Mouse (Mus musculus): ENCODE data around the gene Gm8127. TPM values are rescaled to one million over a fixed set of nuclear protein-coding genes. Genes with fewer than 3 reads are reported as not detected.
"Not testable (repeated sequence)": the region's sequence is repeated elsewhere in the genome, so short reads cannot be mapped to it uniquely, and the experiment has no call there.

Gm8127 gene
- total RNA-seq (2014; fragmentation: Nextera tagmentation), result not detected in 2 replicates
- total RNA-seq (2017), result not detected in 2 replicates

DNA sequence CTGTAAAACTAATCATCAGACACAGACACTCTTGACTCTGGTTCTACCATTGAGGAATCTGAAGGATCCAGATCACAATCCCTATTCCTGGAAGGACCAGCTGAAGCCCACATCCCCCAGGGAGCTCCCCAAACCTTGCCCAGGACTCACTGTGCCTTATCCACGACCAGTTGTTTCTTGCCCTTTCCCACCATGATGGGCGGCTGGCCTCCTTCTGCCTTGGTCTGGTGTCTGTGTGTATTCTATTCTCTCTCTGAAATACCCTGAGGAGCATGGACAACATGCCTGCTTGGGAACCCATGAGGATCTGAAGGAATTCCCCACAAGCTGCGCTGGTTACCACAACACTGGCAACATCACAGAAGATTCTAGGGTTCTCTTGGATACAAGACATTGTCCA, at the start of gene Gm8127:
Gene Gm8127, minus strand, starts transcription at position 330 of the 400 bp plus-strand sequence.
- ATAC-seq (replicated peaks; ENCODE audit: poor library complexity, severe bottlenecking), result not testable (repeated sequence)

DNA sequence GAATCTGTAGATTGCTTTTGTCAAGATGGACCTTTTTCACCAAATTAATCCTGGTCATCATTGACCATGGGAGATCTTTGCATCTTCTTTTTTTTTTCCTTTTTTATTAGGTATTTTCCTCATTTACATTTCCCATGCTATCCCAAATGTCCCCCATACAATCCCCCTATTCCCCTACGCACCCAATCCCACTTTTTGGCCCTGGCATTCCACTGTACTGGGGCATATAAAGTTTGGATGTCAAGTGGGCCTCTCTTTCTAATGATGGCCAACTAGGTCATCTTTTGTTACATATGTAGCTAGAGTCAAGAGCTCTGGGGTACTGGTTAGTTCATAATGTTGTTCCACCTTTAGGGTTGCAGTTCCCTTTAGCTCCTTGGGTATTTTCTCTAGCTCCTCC, 44.0 kb upstream of the Gm8127 start:
- not testable (repeated sequence) for ATAC-seq (replicated peaks; ENCODE audit: poor library complexity, severe bottlenecking)

DNA sequence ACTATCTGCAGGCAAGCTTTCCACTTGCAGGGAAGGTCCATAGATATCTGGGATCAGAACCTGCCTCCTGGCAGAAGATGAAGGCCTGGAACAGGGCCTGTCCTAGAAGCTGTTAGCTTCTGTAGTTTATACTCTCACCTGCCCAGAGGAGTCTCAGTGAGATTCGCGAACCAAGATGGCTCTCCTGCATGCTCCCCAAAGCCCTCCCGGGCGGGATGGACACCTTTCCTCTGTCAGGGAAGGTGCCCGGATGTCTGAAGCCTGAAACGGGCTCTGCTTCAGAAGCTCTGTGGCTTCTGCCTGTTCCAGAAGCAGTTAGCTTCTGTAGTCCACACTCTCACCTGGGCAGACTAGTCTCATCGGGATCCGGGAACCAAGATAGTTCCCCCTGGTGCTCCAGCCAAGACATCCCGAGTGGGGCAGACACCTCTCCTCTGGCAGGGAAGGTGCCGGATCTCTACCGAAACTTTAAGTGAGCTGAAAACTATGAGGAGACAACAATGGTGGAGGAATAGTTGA, 37.8 kb upstream of the Gm8127 start:
- ATAC-seq (replicated peaks; ENCODE audit: poor library complexity, severe bottlenecking), result not testable (repeated sequence)

DNA sequence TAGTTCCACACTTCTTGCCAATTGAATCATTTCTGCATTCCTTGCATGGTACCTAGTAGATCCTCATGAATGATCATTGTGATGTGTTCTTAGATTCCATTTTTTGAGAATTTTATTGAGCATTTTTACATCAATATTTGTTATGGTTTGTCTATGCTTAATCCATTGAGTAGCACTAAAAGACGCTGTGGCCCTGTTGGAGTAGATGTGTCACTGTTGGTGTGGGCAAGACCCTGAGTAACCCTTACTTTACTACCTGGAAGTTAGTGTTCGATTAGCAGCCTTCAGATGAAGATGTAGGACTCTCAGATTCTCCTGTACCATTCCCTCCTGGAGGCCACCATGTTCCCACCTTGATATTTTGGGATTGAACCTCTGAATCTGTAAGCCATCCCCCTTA, 35.0 kb upstream of the Gm8127 start:
- not testable (repeated sequence) for ATAC-seq (replicated peaks; ENCODE audit: poor library complexity, severe bottlenecking)

DNA sequence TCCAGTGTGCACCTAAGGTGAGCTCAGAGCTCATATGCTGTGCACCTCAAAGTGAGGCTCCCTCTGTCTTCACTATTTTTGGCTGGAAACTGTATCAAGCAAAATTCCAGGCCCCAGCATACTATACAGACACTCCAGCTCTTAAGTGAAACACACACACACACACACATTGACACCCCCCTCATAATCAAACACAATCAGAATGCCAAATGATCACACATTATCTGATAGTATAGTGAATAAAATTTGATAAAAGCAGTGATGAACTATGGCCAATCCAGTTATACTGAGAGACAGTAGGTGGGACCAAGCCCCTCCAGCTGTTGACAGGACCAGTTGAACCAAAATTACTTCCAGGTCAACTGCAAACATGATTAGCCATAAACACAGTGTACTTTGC, 25.9 kb upstream of the Gm8127 start:
- ATAC-seq (replicated peaks; ENCODE audit: poor library complexity, severe bottlenecking), result not testable (repeated sequence)

DNA sequence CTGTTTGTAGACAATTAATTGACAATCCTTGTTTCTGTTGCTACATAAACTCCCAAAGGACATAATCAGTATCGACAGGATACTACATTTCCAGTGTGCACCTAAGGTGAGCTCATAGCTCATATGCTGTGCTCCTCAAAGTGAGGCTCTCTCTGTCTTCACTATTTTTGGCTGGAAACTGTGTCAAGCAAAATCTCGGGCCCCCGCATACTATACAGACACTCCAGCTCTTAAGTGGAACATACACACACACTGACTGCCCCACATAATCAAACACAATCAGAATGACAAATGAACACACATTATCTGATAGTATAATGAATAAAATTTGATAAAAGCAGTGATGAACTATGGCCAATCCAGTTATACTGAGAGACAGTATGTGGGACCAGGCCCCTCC, 15.0 kb downstream of the Gm8127 start:
- ATAC-seq (replicated peaks; ENCODE audit: poor library complexity, severe bottlenecking), result not testable (repeated sequence)

DNA sequence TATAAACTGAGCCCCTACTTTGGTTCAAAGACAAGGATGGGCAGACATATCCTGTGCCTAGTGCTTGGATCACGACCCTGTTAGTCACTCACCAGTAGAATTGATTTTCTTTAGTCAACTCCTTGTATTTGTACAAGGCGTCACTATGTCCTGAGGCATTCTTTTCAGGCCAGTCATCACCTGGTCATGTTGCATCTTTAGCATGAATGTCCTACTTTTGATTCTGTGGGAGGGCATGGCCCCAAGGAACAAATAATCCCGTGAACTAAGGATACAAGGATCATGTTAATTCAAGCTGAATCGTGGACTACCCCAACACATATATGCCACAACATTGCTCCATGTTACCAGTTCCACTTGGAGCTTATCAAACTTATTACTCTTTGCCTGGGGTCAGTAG, 15.5 kb downstream of the Gm8127 start:
- ATAC-seq (replicated peaks; ENCODE audit: poor library complexity, severe bottlenecking), result not testable (repeated sequence)

DNA sequence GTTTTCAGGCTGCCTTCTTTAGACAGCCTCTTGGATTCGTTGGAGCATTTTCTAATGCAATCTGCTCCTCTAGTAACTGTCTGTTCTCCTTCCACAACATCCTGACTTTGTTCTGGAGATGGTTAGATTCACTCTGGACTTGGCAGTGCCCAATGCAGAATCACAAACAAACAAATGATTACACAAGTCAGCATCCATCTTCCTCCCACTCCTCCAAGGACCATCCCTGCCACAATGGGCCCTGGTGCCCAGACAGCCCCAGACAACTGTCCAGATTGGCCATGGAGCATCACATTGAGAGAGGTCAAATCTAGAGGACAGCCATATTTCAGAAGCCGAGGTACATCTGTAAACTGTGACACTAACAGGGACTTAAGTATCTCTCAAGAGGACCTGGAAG, 16.2 kb downstream of the Gm8127 start:
- not testable (repeated sequence) for ATAC-seq (replicated peaks; ENCODE audit: poor library complexity, severe bottlenecking)

DNA sequence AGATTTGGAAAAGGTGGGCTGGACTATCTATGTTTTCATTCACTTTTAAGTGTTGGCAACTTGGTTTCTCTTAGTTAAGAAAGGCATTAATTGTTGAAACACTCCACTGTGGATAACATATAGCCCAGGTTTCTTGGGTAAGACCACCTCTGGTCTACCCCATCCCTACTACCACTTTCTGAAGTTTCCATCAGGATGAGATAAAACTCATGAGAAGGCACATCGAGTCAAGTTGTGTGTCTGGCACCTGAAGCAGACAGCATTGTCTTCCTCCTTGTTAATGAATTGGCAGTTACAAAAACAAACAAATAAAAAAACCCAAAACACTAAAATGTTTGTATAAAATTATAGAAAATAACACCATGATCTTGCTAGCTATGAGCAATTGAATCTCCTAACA, 17.9 kb downstream of the Gm8127 start:
- not testable (repeated sequence) for ATAC-seq (replicated peaks; ENCODE audit: poor library complexity, severe bottlenecking)

DNA sequence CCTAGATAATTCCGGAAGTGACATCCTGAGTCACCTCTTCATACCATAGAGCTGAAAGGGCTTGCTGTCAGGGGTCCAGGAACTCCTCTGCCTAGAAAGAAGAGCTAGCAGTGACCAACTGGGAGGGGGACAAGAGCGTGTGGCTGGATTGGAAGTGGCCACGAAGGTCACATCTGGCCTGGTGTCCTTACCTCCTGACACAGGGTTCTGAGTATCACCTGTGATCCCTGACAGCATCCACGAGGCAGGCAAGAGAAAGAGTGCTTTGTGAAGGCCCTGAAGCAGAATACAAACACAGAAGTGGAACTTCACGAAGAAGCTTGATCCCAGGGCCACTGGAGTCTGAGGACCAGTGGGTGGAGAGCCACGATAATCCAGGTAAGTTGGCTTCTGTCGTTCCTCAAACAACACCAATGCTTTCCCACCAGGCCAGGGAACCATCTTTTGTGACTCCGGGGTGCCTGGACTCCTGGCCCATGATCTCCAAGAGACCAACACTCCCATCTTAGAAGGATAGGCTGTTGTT, 18.6 kb downstream of the Gm8127 start, which contains the start of gene Gm9732:
Gene Gm9732, plus strand, starts transcription at position 51 of the 526 bp plus-strand sequence.
- ATAC-seq (replicated peaks; ENCODE audit: poor library complexity, severe bottlenecking), result not testable (repeated sequence)

DNA sequence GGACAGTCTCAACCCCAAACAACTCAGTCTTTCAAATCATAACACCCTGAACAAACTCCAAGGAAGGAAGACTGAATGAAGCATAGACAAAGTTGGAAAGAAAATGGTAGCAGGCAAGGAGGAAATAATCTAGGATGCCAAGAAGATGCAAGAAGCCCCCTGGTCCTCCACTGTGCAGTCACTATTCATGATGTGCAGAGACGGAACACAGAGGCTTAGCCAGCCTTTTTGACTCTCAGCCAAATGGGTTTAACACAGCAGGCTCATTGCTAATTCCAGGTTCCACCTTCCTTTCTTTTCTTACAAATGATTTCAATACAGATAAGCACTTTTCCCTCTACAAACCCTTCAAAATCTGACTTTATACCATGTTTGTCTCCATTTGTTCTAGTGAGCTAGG, 20.5 kb downstream of the Gm8127 start:
- not testable (repeated sequence) for ATAC-seq (replicated peaks; ENCODE audit: poor library complexity, severe bottlenecking)

DNA sequence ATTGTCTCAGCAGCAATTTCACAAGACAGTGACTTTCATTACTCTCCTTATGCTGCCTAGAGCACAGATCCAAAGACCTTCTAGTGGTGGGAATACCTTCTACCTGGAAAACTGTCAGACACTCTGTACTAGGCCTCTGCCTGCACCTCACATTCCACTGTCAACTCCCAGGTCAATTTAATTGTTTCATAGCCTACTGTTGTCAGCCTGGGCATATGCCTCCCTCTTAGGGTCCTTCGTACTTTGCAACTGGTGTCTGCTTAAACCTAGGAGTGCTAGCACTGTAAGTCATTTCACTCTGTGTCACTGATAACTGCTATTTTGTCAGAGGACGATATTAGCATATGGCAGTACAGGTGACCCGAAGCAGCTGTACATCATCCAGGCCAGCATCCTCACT, 24.4 kb downstream of the Gm8127 start:
- not testable (repeated sequence) for ATAC-seq (replicated peaks; ENCODE audit: poor library complexity, severe bottlenecking)

DNA sequence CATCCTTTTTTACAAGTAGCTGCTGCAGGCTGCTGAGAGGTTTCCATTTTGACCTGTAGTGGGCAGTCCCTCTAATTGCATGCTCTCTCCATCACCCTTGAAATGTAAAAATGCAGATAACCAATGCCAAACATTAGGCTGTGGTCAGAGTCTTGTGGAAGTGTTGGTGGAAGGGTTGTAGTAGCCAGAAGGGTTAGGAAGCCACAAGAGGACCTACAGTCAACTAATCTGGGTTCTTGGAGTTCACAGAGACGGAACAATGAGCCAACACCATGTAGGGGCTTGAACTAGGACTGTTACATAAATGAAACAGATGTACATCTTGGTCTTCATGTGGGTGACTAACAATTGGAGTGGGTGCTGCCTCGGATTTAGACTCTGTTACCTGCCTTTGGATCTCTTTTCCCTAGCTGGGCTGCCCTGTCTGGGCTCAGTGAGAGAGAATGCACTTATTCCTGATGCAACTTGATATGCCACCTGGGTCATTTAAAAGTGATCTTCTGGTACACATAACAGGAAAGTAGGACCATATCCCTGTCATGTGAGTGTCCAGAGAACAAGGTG, 25.0 kb downstream of the Gm8127 start:
- ATAC-seq (replicated peaks; ENCODE audit: poor library complexity, severe bottlenecking), result not testable (repeated sequence)

DNA sequence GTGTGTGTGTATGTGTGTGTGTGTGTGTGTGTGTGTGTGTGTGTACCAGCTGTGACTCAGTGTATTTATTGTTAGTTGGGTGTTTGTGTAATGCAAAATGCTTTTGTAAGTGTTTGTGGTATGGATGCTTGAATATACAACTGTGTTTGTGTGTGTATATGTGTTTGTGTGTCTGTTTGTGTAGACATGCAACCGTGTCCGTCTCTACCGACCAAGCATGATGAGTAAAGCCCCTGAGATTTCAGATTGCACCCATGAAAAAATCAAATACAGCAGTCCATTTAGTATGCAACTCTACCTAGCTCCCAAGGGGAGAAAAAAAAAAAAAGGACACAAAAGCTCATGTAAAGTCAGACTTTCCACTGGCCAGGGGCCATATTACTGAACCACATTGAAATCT, 30.2 kb downstream of the Gm8127 start:
- not testable (repeated sequence) for ATAC-seq (replicated peaks; ENCODE audit: poor library complexity, severe bottlenecking)

DNA sequence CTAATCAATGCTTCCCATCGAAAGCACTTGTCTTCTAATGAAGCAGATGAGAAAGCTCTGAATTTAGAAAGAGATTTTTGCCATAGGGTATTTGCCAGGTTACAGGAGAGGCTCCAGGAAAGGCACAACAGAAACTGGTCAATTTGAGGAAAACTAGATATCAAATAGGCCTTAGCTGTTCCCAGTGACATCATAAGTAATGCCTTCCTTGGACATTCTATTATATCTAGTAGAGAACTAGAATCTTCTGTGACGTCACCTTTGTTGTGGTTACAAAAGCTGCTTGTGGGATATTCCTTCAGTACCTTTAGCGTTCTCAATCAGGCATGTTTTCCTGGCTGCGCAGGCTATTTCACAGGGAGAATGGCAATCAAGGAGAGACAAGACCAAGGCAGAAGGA, 35.3 kb downstream of the Gm8127 start, which contains the start of gene Gm8126:
Gene Gm8126, plus strand, starts transcription at position 301 of the 400 bp plus-strand sequence.
- ATAC-seq (replicated peaks; ENCODE audit: poor library complexity, severe bottlenecking), result not testable (repeated sequence)

DNA sequence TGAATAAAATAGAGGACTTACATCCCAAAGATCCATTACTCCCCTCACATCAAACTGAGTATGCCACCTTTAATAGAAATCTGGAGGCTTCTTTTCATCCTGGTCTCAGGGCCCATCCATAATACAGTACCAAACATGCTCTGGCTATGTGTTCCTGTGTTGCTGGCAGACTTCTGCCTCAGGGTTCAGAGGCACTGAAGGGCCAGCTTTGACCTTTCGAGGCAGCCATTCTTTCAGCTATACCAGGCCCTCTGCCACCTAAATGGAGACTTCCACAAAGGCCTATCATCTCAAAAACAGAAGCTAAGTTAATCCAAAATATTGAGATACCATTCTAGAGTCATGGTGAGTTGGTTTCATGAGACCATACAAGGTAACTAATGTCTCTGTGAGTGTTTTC, 37.1 kb downstream of the Gm8127 start:
- not testable (repeated sequence) for ATAC-seq (replicated peaks; ENCODE audit: poor library complexity, severe bottlenecking)

DNA sequence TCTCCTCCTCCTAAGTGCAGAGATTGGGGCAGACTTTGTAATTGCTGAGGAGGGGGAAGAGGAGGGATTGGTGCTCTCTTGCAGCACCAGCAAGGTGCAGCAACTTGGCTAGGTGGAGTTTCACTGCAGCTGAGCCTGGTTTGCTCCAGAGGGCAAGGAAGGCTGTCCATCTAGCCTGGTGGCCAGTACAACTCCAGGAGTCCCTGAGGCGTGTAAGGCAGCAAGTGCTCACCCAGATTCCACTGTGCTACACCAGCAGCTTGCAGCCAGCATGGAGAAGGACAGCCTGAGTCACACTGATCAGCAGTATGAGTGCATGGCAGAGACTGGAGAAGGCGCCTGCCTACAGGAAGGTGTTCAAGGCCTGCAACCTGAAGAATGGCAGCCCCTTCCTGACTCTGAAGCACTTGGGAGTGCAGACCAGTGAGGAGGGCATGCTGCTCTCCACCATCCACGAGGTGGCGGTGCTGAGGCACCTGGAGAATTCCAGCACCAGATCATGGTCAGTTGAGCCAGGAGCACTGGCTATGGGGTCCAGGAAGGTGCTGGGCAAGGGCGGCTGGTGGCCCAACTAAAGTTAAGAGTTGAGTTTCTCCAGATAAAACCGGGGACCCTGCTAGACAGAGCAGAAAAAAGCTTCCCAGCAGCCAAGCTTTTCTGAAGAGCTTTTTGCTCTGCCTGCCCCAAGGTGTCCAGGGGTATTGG, 42.9 kb downstream of the Gm8127 start:
- not testable (repeated sequence) for ATAC-seq (replicated peaks; ENCODE audit: poor library complexity, severe bottlenecking)

DNA sequence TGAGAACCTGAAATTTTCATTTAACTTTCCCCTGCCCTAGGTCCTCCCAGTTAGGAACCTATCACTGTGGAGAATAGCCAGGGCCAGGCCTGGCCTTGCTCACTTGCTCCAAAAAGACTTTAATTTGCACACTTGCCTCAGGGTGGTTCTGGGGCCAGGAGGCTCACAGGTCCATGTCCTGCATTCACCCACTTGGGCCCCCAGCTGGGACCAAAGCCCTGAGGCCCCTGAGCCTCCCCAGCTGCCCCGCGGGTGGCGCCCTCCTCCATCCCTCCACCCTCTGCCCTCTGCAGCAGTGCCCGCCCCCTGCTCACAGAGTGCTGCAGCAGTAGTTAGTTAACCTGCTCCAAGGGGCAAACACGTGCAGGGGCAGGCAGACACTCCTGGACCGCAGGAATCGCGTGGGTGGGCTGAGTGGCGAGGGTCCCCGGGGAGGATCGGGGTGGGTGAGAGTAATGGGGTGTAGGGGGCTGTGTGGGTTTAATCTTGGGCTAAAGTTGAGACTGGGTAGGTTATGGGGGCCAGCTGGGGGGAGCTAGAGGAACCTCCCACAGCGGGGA, 43.9 kb downstream of the Gm8127 start:
- not testable (repeated sequence) for ATAC-seq (replicated peaks; ENCODE audit: poor library complexity, severe bottlenecking)
